Mouse (Mus musculus) frontal cortex, postnatal 25 days (tissue): ENCODE data around the gene Entpd7.

ENCODE experiments used
- DNase-seq, 2 experiments: peaks; one replicate each; pipeline ENCODE4 v3.0.0; 2022; ENCODE audit warnings: low spot score in 2 of 2

Gene Entpd7

GRCm38 (mm10) chr19:43689419-43690246 is at the start of gene Entpd7:
Gene Entpd7, plus strand, starts transcription at chr19:43689672.
- peak; percentile 93 to 94 for DNase-seq

GRCm38 (mm10) chr19:43641833-43642232 is 47.6 kb upstream of the Entpd7 start:
- DNase-seq, result no peak

- no peak for DNase-seq
Measured at GRCm38 (mm10) chr19:43642843-43643242, 46.6 kb upstream of the Entpd7 start.

GRCm38 (mm10) chr19:43645508-43645907 is 44.0 kb upstream of the Entpd7 start:
- no peak for DNase-seq

GRCm38 (mm10) chr19:43646852-43647251 is 42.6 kb upstream of the Entpd7 start:
- DNase-seq, result no peak

- DNase-seq, result no peak
Measured at GRCm38 (mm10) chr19:43647261-43647660, 42.2 kb upstream of the Entpd7 start.

GRCm38 (mm10) chr19:43648343-43648742 is 41.1 kb upstream of the Entpd7 start:
- no peak for DNase-seq

- no peak for DNase-seq
Measured at GRCm38 (mm10) chr19:43651241-43651785, 38.2 kb upstream of the Entpd7 start.

- peak; percentile 52 to 57 for DNase-seq
Measured at GRCm38 (mm10) chr19:43655735-43656492, 33.6 kb upstream of the Entpd7 start.

GRCm38 (mm10) chr19:43659632-43660031 is 29.8 kb upstream of the Entpd7 start:
- no peak for DNase-seq

- no peak for DNase-seq
Measured at GRCm38 (mm10) chr19:43660774-43661173, 28.7 kb upstream of the Entpd7 start.

- DNase-seq, result no peak
Measured at GRCm38 (mm10) chr19:43662176-43662967, 27.1 kb upstream of the Entpd7 start.

GRCm38 (mm10) chr19:43663471-43663870 is 26.0 kb upstream of the Entpd7 start:
- no peak for DNase-seq

GRCm38 (mm10) chr19:43665441-43666048 is 23.9 kb upstream of the Entpd7 start:
- peak in 1 of 2 experiments; percentile 39 for DNase-seq

- DNase-seq, result no peak
Measured at GRCm38 (mm10) chr19:43666661-43667429, 22.6 kb upstream of the Entpd7 start.

GRCm38 (mm10) chr19:43667430-43667809 is 22.1 kb upstream of the Entpd7 start:
- DNase-seq, result no peak

GRCm38 (mm10) chr19:43669136-43669759 is 20.2 kb upstream of the Entpd7 start:
- DNase-seq, result no peak

GRCm38 (mm10) chr19:43671054-43671453 is 18.4 kb upstream of the Entpd7 start:
- DNase-seq, result no peak

GRCm38 (mm10) chr19:43673513-43674315 is 15.8 kb upstream of the Entpd7 start:
- no peak for DNase-seq
